Mouse (Mus musculus): ENCODE data around the gene Prkcz. TPM values are rescaled to one million over a fixed set of nuclear protein-coding genes. Genes with fewer than 3 reads are reported as not detected.
A peak's percentile ranks its signal among the peaks of the same experiment; 100 is the strongest.

Prkcz gene
- polyA plus RNA-seq, 1 experiment from 2014 or later: 11.8 TPM

GRCm38 (mm10) chr4:155308679-155309078 is 52.5 kb downstream of the Prkcz start:
- in situ Hi-C loops (cut with MboI; ENCODE audit: low pct_unique_long_range_greater_than_20kb): loop anchor here (5.0 kb wide), 2 partner anchors 41 to 216 kb away; no protein-coding TSS in a partner anchor

GRCm38 (mm10) chr4:155308068-155308467 is 53.1 kb downstream of the Prkcz start:
- TF ChIP-seq CTCF (IDR thresholded peaks at IDR 0.05): peak; percentile 85
- ATAC-seq (peak; percentile 85), DNase-seq (ENCODE audit: low read depth, low spot score) (no peak)
- CTCF ChIA-PET: interaction anchor here (0.7 to 1.5 kb wide), 12 partner anchors 9 to 213 kb away, joined by 3 to 7 read pairs (median 3); no protein-coding TSS in a partner anchor
- no peaks in the 10 kb centered on the region for H3K27me3 ChIP-seq
- in situ Hi-C loops (cut with MboI; ENCODE audit: low pct_unique_long_range_greater_than_20kb): loop anchor here (5.0 kb wide), 2 partner anchors 41 to 216 kb away; no protein-coding TSS in a partner anchor
- POLR2A ChIA-PET: no interaction called here

More at GRCm38 (mm10) chr4:155308679-155309078, 52.5 kb downstream of the Prkcz start:
- no peak for TF ChIP-seq CTCF (IDR thresholded peaks at IDR 0.05)
- DNase-seq (ENCODE audit: low read depth, low spot score) (no peak), ATAC-seq (no peak)
- ChIA-PET POLR2A (no interaction called here), CTCF (interaction anchor here (0.9 to 1.5 kb wide), 6 partner anchors 16 to 214 kb away, joined by 3 to 4 read pairs (median 3); no protein-coding TSS in a partner anchor)
- no peaks in the 10 kb centered on the region for H3K27me3 ChIP-seq

GRCm38 (mm10) chr4:155307591-155307990 is 53.6 kb downstream of the Prkcz start:
- DNase-seq (ENCODE audit: low read depth, low spot score): no peak
- in situ Hi-C loops (cut with MboI; ENCODE audit: low pct_unique_long_range_greater_than_20kb): loop anchor here (5.0 kb wide), 2 partner anchors 40 to 215 kb away; no protein-coding TSS in a partner anchor

GRCm38 (mm10) chr4:155306356-155307242 is 54.6 kb downstream of the Prkcz start:
- no peaks in the 10 kb centered on the region for H3K27me3 ChIP-seq
- POLR2A ChIA-PET: no interaction called here
- CTCF ChIA-PET: no interaction called here
- ATAC-seq (no peak), DNase-seq (ENCODE audit: low read depth, low spot score) (no peak)
- in situ Hi-C loops (cut with MboI; ENCODE audit: low pct_unique_long_range_greater_than_20kb): loop anchor here (5.0 kb wide), 2 partner anchors 39 to 214 kb away; no protein-coding TSS in a partner anchor
- TF ChIP-seq CTCF (IDR thresholded peaks at IDR 0.05): no peak

More at GRCm38 (mm10) chr4:155307591-155307990, 53.6 kb downstream of the Prkcz start:
- POLR2A ChIA-PET: no interaction called here
- no peak for ATAC-seq
- H3K27me3 ChIP-seq: no peaks in the 10 kb centered on the region
- no peak for TF ChIP-seq CTCF (IDR thresholded peaks at IDR 0.05)
- CTCF ChIA-PET: interaction anchor here (0.7 to 1.5 kb wide), 12 partner anchors 9 to 213 kb away, joined by 3 to 7 read pairs (median 3); no protein-coding TSS in a partner anchor

- TF ChIP-seq CTCF (IDR thresholded peaks at IDR 0.05): no peak
- DNase-seq (ENCODE audit: low read depth, low spot score): no peak
- in situ Hi-C loops (cut with MboI; ENCODE audit: low pct_unique_long_range_greater_than_20kb): loop anchor here (5.0 kb wide), 2 partner anchors 38 to 213 kb away; no protein-coding TSS in a partner anchor
- ChIA-PET CTCF (interaction anchor here (1.4 kb wide), 1 partner anchor 64 kb away, joined by 3 read pairs; no protein-coding TSS in a partner anchor), POLR2A (no interaction called here)
- H3K27me3 ChIP-seq: no peaks in the 10 kb centered on the region
- ATAC-seq: no peak
These were observed 55.6 kb downstream of the Prkcz start for GRCm38 (mm10) chr4:155305531-155306031.

- DNase-seq (ENCODE audit: low read depth, low spot score) (no peak), ATAC-seq (no peak)
- no peaks in the 10 kb centered on the region for H3K27me3 ChIP-seq
- ChIA-PET CTCF (interaction anchor here (1.4 kb wide), 1 partner anchor 65 kb away, joined by 3 read pairs; no protein-coding TSS in a partner anchor), POLR2A (no interaction called here)
- in situ Hi-C loops (cut with MboI; ENCODE audit: low pct_unique_long_range_greater_than_20kb): loop anchor here (5.0 kb wide), 2 partner anchors 37 to 212 kb away; no protein-coding TSS in a partner anchor
- TF ChIP-seq CTCF (IDR thresholded peaks at IDR 0.05): no peak
These were observed 56.6 kb downstream of the Prkcz start for GRCm38 (mm10) chr4:155304508-155305096.

GRCm38 (mm10) chr4:155301965-155302364 is 59.2 kb downstream of the Prkcz start:
- ChIA-PET POLR2A (no interaction called here), CTCF (no interaction called here)
- no peak for DNase-seq (ENCODE audit: low read depth, low spot score)
- no peak for ATAC-seq
- in situ Hi-C loops (cut with MboI; ENCODE audit: low pct_unique_long_range_greater_than_20kb): no loop called here
- no peak for TF ChIP-seq CTCF (IDR thresholded peaks at IDR 0.05)
- H3K27me3 ChIP-seq: no peaks in the 10 kb centered on the region

- CTCF ChIA-PET: no interaction called here
- no peak for ATAC-seq
- no peak for DNase-seq (ENCODE audit: low read depth, low spot score)
- POLR2A ChIA-PET: no interaction called here
- TF ChIP-seq CTCF (IDR thresholded peaks at IDR 0.05): no peak
- in situ Hi-C loops (cut with MboI; ENCODE audit: low pct_unique_long_range_greater_than_20kb): no loop called here
- no peaks in the 10 kb centered on the region for H3K27me3 ChIP-seq
These were observed 60.1 kb downstream of the Prkcz start for GRCm38 (mm10) chr4:155301098-155301447.

GRCm38 (mm10) chr4:155300421-155301097 is 60.6 kb downstream of the Prkcz start:
- POLR2A ChIA-PET: no interaction called here
- CTCF ChIA-PET: no interaction called here
- no peak for DNase-seq (ENCODE audit: low read depth, low spot score)
- in situ Hi-C loops (cut with MboI; ENCODE audit: low pct_unique_long_range_greater_than_20kb): no loop called here
- ATAC-seq: no peak
- no peak for TF ChIP-seq CTCF (IDR thresholded peaks at IDR 0.05)
- H3K27me3 ChIP-seq: no peaks in the 10 kb centered on the region

- no peaks in the 10 kb centered on the region for H3K27me3 ChIP-seq
- ATAC-seq: no peak
- CTCF ChIA-PET: no interaction called here
These were observed 62.3 kb downstream of the Prkcz start for GRCm38 (mm10) chr4:155298826-155299225.

More at GRCm38 (mm10) chr4:155298826-155299225, 62.3 kb downstream of the Prkcz start:
- POLR2A ChIA-PET: no interaction called here
- no peak for DNase-seq (ENCODE audit: low read depth, low spot score)
- in situ Hi-C loops (cut with MboI; ENCODE audit: low pct_unique_long_range_greater_than_20kb): no loop called here
- TF ChIP-seq CTCF (IDR thresholded peaks at IDR 0.05): no peak
